Mouse (Mus musculus): ENCODE data around the gene Crocc2. TPM values are rescaled to one million over a fixed set of nuclear protein-coding genes. Genes with fewer than 3 reads are reported as not detected.

The Crocc2 gene
- polyA plus RNA-seq, 1 experiment from 2014 or later = 0.30 TPM

DNA sequence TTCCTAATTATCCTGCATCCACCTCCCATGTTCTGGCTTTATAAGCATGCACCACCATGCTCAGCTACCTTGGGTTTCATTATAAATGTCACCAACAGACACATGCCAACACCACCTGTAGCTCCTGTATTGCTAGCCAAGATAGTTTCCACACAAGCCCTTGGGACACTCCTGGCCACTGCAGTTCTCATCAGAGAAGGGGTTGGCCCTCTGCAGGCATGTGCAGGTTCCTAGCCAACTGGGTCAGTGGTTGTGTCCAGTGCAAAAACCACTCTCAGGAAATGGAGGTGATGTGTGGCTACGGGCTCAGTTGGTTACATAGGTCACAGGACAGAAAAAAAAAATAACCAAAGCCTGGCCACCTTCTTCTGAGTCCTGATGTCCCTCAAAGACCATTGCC is 25.7 kb upstream of the Crocc2 start:
- Histone ChIP-seq H3K36me3 (no peaks in the 10 kb centered on the region), H3K27ac (no peak overlapping the region), H3K4me3 (no peak overlapping the region), H3K27me3 (ENCODE audit: insufficient read depth, poor library complexity, severe bottlenecking) (no peaks in the 10 kb centered on the region), H3K4me1 (replicated peaks) (peaks cover 14% of the 10 kb centered on the region; the same call in 1 of the 2 replicates), H3K9me3 (no peaks in the 10 kb centered on the region)
- DNase-seq (ENCODE audit: low spot score) = no peak
- WGBS = 75% methylated on average over 1 of the region's 1 CpGs

DNA sequence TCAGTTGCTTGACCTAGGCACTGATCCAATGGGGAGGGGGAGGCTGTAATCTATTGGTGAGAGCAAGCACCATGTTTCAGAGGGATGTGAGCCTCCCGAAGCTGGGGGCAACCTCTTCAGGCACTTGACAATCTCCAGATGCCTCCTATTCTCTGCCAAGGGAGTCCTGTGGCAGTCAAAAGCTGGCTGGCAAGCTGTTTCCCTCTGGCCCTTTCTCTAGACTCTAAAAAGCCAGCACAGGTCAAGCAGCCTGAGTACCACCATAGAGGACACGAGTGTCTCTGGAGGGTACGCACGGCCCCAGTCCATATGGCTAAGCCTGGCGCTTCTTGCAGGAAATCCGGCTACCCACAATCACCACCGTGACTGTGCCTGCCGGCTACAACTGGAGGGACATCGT is 24.3 kb upstream of the Crocc2 start:
- Histone ChIP-seq H3K4me3 (no peak overlapping the region), H3K36me3 (no peaks in the 10 kb centered on the region), H3K4me1 (replicated peaks) (peaks cover 10% of the 10 kb centered on the region; the same call in 1 of the 2 replicates), H3K9me3 (no peaks in the 10 kb centered on the region), H3K27ac (no peak overlapping the region), H3K27me3 (ENCODE audit: insufficient read depth, poor library complexity, severe bottlenecking) (no peaks in the 10 kb centered on the region)
- DNase-seq (ENCODE audit: low spot score) = no peak
- 86% methylated on average over 9 of the region's 9 CpGs for WGBS

DNA sequence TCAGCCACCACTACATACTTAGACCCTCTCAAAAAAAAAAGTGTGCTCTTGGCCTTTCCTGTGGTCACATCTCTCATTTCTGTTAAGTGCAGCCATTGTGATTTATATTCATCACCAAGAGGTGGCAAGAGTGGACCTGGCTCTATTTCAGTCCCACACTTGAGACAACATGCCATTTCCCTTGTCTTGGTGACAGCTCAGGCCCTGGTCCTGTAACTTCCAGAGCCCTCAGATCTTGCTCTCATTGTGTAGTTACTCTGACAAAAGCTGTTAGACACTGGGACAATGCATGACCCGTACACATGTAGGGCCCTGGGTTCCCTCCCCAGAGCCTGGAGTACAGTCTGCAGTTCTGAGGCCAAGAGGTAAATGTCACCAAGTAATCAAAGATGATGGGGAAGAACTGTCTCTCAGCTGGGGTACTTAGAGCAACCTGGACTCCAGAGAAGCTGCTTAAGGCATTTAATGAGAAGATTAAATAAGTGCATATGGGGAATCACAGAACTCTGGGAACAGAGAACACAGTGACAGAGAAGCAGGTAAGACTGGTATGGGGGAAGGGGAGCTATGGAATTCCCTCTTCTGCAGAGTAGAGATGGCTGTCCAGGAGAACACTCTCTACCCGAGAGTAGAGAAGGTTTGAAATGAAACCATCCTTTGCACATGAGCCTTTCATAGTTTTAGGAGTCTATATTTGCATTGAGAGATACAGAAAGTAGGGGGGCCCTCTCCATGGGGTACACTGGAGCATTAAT is 17.4 kb upstream of the Crocc2 start:
- H3K27me3 ChIP-seq (ENCODE audit: insufficient read depth, poor library complexity, severe bottlenecking) = no peaks in the 10 kb centered on the region
- WGBS = 75% methylated on average over 2 of the region's 2 CpGs
- no peak overlapping the region for H3K4me3 ChIP-seq
- no peak for DNase-seq (ENCODE audit: low spot score)
- H3K4me1 ChIP-seq (replicated peaks) = no peaks in the 10 kb centered on the region
- H3K36me3 ChIP-seq = no peaks in the 10 kb centered on the region
- no peaks in the 10 kb centered on the region for H3K9me3 ChIP-seq
- no peak overlapping the region for H3K27ac ChIP-seq

DNA sequence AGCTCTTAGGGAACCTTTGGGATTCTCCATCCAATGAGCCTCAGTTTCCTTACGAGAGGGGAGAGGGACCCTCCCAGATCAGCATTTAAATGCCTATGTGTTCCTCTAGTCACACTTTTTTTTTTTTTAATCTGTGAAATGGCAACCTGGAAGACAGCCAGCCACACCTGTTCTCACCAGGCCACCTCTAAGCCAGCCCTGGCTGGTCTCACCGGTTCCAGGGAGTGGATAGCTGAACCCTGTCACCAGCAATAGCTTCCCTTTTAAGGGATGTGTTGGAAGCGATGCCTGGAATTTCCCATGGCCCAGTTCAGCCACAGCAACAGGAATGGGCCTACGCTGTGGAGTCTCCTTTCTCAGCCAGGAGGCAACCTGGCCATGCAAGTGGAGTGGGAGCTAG is 11.0 kb upstream of the Crocc2 start:
- Histone ChIP-seq H3K36me3 (no peaks in the 10 kb centered on the region), H3K9me3 (no peaks in the 10 kb centered on the region), H3K4me1 (replicated peaks) (peaks cover 19% of the 10 kb centered on the region), H3K27ac (no peak overlapping the region), H3K27me3 (ENCODE audit: insufficient read depth, poor library complexity, severe bottlenecking) (no peaks in the 10 kb centered on the region), H3K4me3 (no peak overlapping the region)
- WGBS = 79% methylated on average over 4 of the region's 4 CpGs
- no peak for DNase-seq (ENCODE audit: low spot score)

DNA sequence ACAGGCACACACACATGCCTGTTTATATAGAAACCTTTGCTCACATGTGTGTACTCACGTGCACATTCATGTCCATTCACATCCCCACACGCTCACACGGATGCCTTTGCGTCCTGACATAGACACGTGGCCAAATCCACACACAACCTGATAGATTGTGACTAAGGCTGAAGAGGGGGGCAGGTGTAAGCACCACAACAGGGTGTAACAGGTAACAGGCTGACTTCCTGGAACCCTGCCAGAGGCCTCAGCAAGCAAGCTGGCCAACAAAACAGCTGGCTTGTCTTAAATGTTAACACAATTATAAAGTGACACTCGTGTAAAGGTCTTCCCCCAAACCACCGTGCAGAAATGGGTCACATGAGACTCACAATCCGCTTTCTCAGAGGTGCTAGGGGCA is 9.6 kb upstream of the Crocc2 start:
- peaks cover 19% of the 10 kb centered on the region for H3K4me1 ChIP-seq (replicated peaks)
- H3K36me3 ChIP-seq = no peaks in the 10 kb centered on the region
- WGBS = 92% methylated on average over 8 of the region's 8 CpGs
- H3K9me3 ChIP-seq = no peaks in the 10 kb centered on the region
- no peak overlapping the region for H3K27ac ChIP-seq
- H3K4me3 ChIP-seq = no peak overlapping the region
- no peaks in the 10 kb centered on the region for H3K27me3 ChIP-seq (ENCODE audit: insufficient read depth, poor library complexity, severe bottlenecking)
- no peak for DNase-seq (ENCODE audit: low spot score)

DNA sequence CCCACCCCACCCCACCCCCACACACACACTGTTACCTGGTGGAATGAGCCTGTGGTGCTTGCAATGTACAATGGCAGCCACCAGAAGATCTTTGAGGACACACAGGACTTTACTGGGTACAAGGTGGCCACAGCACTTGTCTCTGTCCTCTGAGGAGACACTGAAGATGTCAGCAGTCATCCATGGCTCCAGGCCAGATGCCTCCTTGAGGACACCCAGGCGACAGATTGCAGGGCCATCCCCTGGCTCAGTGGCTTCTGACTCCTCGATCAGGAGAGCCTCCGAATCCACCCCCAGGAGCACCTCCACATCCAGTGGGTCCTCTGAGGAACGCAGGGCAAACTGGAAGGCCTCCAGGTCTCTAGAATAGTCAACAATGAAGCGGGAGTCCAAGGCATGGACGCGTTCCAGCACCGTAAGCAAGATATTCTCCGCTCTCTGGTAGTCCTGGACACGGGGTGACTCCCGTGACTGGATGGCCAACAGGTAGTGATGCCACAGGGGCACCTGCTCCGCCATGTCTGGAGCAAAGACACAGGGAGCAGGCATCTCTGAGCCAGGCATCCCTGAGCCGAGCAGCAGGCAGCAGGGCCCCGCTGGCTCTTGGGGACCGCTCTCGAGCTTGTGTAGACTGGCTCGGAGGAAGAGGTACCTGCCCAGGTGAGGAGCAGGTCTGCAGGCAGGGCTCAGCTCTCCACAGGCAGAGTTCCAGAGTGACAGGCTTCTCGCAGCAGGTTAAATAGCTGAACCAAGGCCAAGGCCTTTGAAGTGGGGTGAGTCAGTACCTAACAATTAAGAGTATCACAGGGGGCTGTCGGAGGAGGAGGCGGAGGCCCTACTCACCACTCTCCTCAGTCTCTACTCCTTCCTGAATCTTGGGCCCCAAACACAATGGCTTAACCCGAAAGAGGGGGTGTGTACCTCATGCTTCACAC is 8.7 kb upstream of the Crocc2 start:
- Histone ChIP-seq H3K27me3 (ENCODE audit: insufficient read depth, poor library complexity, severe bottlenecking) (no peaks in the 10 kb centered on the region), H3K27ac (no peak overlapping the region), H3K4me3 (no peak overlapping the region), H3K36me3 (no peaks in the 10 kb centered on the region), H3K4me1 (replicated peaks) (peaks cover 19% of the 10 kb centered on the region), H3K9me3 (no peaks in the 10 kb centered on the region)
- 87% methylated on average over 21 of the region's 21 CpGs for WGBS
- no peak for DNase-seq (ENCODE audit: low spot score)

DNA sequence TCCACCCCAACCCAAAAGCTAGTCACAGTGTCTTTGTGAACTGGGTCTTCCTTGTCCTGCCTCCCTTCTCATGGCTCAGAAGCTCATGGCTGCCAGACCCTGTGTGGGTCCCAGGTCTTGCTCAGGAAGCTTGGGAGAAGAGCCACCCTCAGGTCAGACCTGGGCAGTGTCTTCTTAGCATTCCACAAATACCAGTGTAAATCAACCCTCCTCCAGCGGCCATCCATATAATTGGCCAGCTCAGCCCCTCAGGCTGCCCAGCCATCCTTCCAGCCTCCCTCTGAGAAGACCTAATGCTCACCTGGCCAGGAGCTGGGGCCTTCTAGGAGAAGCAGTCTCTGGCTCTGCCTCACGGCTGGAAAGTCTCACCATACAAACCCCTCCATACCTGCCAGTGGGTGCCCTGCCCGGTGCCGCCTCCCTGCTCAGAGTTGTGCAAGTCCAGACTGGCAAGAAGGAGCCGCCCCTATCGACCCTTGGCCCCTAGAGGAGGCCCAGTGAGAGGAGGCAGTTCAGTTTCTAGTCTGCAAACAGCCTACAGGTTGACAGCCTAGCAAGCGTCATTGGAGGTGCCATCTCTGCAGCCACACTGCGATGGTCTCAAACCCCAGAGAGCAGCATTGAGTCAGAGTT is 7.9 kb upstream of the Crocc2 start, which contains the start of gene 2310007B03Rik:
TSS of gene 2310007B03Rik (minus strand) at position 448 of the 633 bp plus-strand sequence.
- no peaks in the 10 kb centered on the region for H3K36me3 ChIP-seq
- H3K4me3 ChIP-seq = no peak within 1 kb of the TSS
- H3K27ac ChIP-seq = no peak within 1 kb of the TSS
- H3K4me1 ChIP-seq (replicated peaks) = peaks cover 19% of the 10 kb centered on the region
- no peak for DNase-seq (ENCODE audit: low spot score)
- 78% methylated on average over 8 of the region's 8 CpGs for WGBS
- H3K27me3 ChIP-seq (ENCODE audit: insufficient read depth, poor library complexity, severe bottlenecking) = no peaks in the 10 kb centered on the region
- no peaks in the 10 kb centered on the region for H3K9me3 ChIP-seq

DNA sequence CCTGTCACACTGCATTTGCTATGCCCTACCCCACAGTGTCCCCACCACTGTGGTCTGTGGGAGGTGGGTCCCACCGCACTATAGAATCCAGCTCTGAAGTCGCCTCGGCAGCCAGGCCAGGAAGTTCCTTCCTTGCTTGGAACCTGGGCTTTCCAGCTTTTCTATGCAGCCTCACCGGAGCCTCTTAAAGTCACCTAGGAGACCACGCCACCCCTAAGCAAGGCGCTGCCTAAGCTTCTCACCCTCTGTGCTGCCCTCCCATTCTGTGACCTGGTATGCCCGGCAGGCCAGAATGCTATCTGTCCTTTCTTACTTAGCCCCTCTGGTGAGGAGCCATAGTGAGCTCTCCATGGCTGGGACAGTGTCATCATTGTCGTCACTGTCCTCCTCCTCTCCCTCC is 7.2 kb upstream of the Crocc2 start:
- Histone ChIP-seq H3K9me3 (no peaks in the 10 kb centered on the region), H3K27ac (no peak overlapping the region), H3K4me1 (replicated peaks) (peaks cover 19% of the 10 kb centered on the region), H3K4me3 (no peak overlapping the region), H3K36me3 (no peaks in the 10 kb centered on the region), H3K27me3 (ENCODE audit: insufficient read depth, poor library complexity, severe bottlenecking) (no peaks in the 10 kb centered on the region)
- WGBS = 74% methylated on average over 8 of the region's 8 CpGs
- DNase-seq (ENCODE audit: low spot score) = no peak

DNA sequence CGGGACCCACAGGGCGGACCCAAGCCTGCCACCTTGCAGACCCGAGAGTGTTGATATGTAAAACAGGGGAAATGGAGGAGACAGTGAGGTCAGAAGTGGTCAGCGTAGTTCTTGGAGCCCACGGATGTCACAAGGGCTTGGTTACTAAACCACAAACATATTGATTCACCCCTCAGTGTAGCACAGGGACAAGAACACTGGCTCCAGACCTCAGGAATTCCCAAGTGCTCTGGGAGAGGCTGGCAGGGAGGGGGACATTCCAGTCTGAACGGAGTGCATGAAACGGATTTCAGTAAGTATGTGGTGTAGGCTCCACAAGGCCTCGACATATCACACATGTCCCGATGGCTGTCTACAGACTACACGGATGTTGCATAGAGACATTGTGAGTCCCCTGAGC is 6.6 kb upstream of the Crocc2 start:
- H3K9me3 ChIP-seq = no peaks in the 10 kb centered on the region
- no peaks in the 10 kb centered on the region for H3K36me3 ChIP-seq
- DNase-seq (ENCODE audit: low spot score) = no peak
- no peak overlapping the region for H3K4me3 ChIP-seq
- 83% methylated on average over 10 of the region's 10 CpGs for WGBS
- no peaks in the 10 kb centered on the region for H3K27me3 ChIP-seq (ENCODE audit: insufficient read depth, poor library complexity, severe bottlenecking)
- H3K27ac ChIP-seq = no peak overlapping the region
- H3K4me1 ChIP-seq (replicated peaks) = peaks cover 19% of the 10 kb centered on the region

DNA sequence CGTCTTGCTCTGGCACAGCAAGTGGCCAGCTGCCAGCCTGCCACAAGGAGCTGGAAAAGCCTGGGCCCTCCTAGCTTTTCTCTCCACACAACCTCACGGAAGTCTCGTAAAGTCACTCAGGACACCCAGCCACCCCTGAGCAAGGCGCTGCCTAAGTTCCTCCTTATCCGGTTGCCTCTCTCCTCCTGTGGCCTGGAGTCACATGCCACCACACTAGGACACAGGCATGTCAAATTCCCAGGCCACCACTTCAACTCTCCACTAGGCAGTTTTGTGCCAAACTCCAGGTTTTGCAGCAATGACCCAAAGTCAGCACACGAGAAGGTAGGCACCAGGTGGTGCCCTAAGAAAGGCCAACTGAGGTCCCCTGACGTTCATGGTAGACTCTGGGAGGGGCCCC is 5.9 kb upstream of the Crocc2 start:
- H3K9me3 ChIP-seq = no peaks in the 10 kb centered on the region
- H3K27me3 ChIP-seq (ENCODE audit: insufficient read depth, poor library complexity, severe bottlenecking) = no peaks in the 10 kb centered on the region
- no peak overlapping the region for H3K27ac ChIP-seq
- H3K36me3 ChIP-seq = no peaks in the 10 kb centered on the region
- no peak overlapping the region for H3K4me3 ChIP-seq
- 87% methylated on average over 7 of the region's 7 CpGs for WGBS
- H3K4me1 ChIP-seq (replicated peaks) = peaks cover 19% of the 10 kb centered on the region
- no peak for DNase-seq (ENCODE audit: low spot score)

DNA sequence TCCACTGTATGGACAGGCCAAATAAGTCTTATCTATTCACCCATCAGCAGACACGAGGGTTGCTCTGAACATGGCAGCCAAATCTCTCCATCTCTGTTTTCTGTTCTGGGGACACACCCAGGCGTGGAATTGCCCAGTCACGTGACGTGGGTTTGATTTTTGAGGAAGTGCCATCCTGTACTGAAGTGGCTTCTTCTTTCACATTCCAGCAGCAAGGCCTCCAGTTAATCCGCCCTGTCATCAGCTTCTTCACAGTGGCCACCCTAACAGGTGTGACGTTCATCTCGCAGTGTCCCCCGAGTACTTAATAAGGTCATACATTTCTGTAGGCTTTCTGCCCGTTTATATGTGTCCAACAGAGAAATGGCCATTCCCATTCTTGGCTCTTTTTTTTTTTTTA is 3.1 kb upstream of the Crocc2 start:
- Histone ChIP-seq H3K27ac (no peak overlapping the region), H3K4me1 (replicated peaks) (peaks cover 24% of the 10 kb centered on the region), H3K36me3 (no peaks in the 10 kb centered on the region), H3K4me3 (no peak overlapping the region), H3K27me3 (ENCODE audit: insufficient read depth, poor library complexity, severe bottlenecking) (no peaks in the 10 kb centered on the region), H3K9me3 (no peaks in the 10 kb centered on the region)
- no peak for DNase-seq (ENCODE audit: low spot score)
- 89% methylated on average over 9 of the region's 9 CpGs for WGBS

DNA sequence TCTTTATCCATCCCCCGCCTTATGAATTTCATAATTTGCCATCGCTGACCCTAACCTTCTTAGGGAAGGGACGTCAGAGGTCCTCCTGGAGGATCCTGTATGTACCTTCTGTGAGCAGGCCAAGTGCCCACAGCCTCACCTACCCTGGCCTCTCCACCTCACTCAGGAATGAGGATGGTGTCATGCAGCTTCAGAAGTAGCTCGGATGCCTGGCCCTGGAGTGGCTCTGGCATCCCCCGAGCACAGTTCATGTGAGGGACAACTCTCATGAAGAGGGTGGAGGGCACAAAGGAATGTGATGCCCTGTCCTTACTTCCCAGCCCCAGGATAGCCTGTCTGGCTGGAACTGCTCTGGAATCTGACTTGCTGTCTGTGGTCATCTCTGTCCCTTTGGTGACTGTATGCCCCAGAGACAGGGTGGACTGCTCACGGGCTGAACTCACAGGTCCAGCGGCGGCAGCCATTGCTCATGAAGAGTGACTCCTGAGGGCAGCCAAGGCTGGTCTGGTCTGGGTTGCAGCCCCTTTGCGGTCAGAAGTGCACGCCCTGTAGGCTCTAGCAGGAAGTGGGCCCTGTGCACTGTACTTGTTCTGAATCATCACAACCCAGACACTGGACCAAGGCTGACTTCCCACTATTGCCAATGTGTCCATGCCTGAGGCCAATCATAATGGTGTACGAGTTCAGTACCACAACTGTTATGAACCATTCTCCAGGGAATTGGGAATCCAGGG is 2.0 kb upstream of the Crocc2 start:
- Histone ChIP-seq H3K27ac (no peak overlapping the region), H3K36me3 (no peaks in the 10 kb centered on the region), H3K4me1 (replicated peaks) (peaks cover 13% of the 10 kb centered on the region), H3K4me3 (no peak overlapping the region), H3K27me3 (ENCODE audit: insufficient read depth, poor library complexity, severe bottlenecking) (no peaks in the 10 kb centered on the region), H3K9me3 (no peaks in the 10 kb centered on the region)
- DNase-seq (ENCODE audit: low spot score) = no peak
- 87% methylated on average over 11 of the region's 11 CpGs for WGBS
